Mouse (Mus musculus) stomach, embryonic 14.5 days (tissue): ENCODE measurements around the gene Actl7a. TPM values are rescaled to one million over a fixed set of nuclear protein-coding genes. Genes with fewer than 3 reads are reported as not detected.

Source experiments
- ATAC-seq: fragments of 200-750 bp; cut with Nextera tagmentation; 2 replicates; pipeline ENCODE4 v1.8.0; 2017; ENCODE audit warnings: low read depth, moderate TSS enrichment; ENCODE audit not compliant: insufficient number of reproducible peaks, insufficient read depth, low FRiP score
- H3K27ac ChIP-seq: fragments of 300-500 bp; sonication (generic); 2 replicates; pipeline ENCODE4 v1.5.1; 2014; ENCODE audit warnings: mild to moderate bottlenecking, low read length, moderate library complexity, mixed read lengths
- H3K27me3 ChIP-seq: fragments of 300-500 bp; sonication (generic); 2 replicates; pipeline ENCODE4 v1.6.1; 2014; ENCODE audit warnings: low read length, control low read depth, mixed read lengths; ENCODE audit not compliant: control insufficient read depth, insufficient read depth
- H3K36me3 ChIP-seq: fragments of 300-500 bp; sonication (generic); 2 replicates; pipeline ENCODE4 v1.6.1; 2014; ENCODE audit warnings: mild to moderate bottlenecking, control low read depth, low read length, moderate library complexity, mixed read lengths; ENCODE audit not compliant: control insufficient read depth, insufficient read depth
- H3K4me1 ChIP-seq: fragments of 300-500 bp; sonication (generic); 2 replicates; pipeline ENCODE4 v1.6.1; 2014; ENCODE audit warnings: low read length, control low read depth, mixed read lengths; ENCODE audit not compliant: control insufficient read depth, insufficient read depth
- H3K4me2 ChIP-seq: fragments of 300-500 bp; sonication (generic); replicated peaks from 2 replicates; pipeline ENCODE4 v1.6.1; 2014; ENCODE audit warnings: low read depth, low read length, control low read depth
- H3K4me3 ChIP-seq: fragments of 300-500 bp; sonication (generic); 2 replicates; pipeline ENCODE4 v1.5.1; 2014; ENCODE audit warnings: low read depth, low read length, control low read depth
- H3K9ac ChIP-seq: fragments of 300-500 bp; sonication (generic); replicated peaks from 2 replicates; pipeline ENCODE4 v1.6.1; 2014; ENCODE audit warnings: low read depth, mild to moderate bottlenecking, control low read depth, low read length, moderate library complexity, mixed read lengths
- H3K9me3 ChIP-seq: fragments of 300-500 bp; sonication (generic); 2 replicates; pipeline ENCODE4 v1.6.1; 2016; ENCODE audit warnings: low read depth, low read length, control low read depth; ENCODE audit not compliant: control insufficient read depth
- WGBS: fragments of 180-500 bp; shearing (Covaris S2); extraction: QIAGEN DNeasy Blood & Tissue Kit; methylation state at CpG from one replicate; pipeline ENCODE4 v1.1.7; 2014; 5-methylcytosine and 5-hydroxymethylcytosine counted together
- polyA plus RNA-seq: library from polyadenylated mRNA; unstranded; fragments of >200 nt; fragmentation: Nextera tagmentation; extraction: Ambion mirVana; gene quantifications from 2 replicates; pipeline ENCODE4 v1.2.1, GENCODE M21; 2014

Actl7a gene
- polyA plus RNA-seq, 1 experiment from 2014 or later = not detected

DNA sequence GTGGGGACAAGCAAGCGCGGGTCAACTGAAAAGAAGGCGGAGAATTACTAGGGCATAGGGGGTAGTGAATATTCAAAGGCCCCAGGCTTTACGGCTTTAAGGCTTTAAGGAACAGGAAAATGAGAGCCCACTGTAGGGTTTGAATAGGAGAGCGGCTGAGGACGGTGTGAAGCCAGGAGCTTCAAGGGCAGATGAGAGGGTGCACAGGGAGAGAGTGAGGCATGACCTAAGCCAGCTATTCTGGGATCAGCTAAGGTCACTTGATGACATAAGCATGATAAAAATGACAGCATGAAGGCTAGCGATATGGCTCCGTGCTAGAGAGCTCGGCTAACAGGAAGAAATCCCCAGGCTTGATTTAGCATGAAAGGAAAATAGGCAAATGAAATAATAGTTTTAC lies 23.8 kb upstream of the Actl7a start:
- 67% methylated on average over 9 of the region's 9 CpGs for WGBS

DNA sequence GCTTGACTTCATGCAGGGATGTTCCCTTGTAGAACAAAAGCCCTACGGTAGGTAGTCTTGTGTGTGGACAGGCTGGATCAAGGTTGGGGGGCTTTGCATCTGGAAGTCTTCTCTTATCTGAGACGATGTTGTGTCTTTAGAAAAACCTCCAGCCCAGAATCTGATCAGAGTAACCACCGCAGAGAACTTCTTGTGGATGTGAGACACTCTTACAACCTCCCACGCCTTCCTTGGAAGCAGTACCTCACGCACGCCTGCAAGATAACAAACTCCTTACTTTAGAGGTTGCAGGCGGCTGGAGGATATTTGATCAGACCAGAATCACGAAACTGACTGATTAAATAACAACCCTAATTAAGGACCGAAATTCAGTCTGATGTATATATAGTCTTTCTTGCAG lies 22.8 kb upstream of the Actl7a start:
- Histone ChIP-seq H3K27me3 (no peaks in the 10 kb centered on the region), H3K4me1 (no peaks in the 10 kb centered on the region), H3K9ac (no peak overlapping the region), H3K4me3 (no peak overlapping the region), H3K27ac (no peak overlapping the region), H3K4me2 (no peak overlapping the region), H3K36me3 (no peaks in the 10 kb centered on the region), H3K9me3 (no peaks in the 10 kb centered on the region)
- no peak for ATAC-seq
- WGBS = 74% methylated on average over 9 of the region's 9 CpGs

More for the DNA sequence above, 23.8 kb upstream of the Actl7a start:
- Histone ChIP-seq H3K4me1 (no peaks in the 10 kb centered on the region), H3K27me3 (no peaks in the 10 kb centered on the region), H3K9ac (no peak overlapping the region), H3K4me3 (no peak overlapping the region), H3K9me3 (no peaks in the 10 kb centered on the region), H3K4me2 (no peak overlapping the region), H3K27ac (no peak overlapping the region), H3K36me3 (no peaks in the 10 kb centered on the region)
- ATAC-seq = no peak

DNA sequence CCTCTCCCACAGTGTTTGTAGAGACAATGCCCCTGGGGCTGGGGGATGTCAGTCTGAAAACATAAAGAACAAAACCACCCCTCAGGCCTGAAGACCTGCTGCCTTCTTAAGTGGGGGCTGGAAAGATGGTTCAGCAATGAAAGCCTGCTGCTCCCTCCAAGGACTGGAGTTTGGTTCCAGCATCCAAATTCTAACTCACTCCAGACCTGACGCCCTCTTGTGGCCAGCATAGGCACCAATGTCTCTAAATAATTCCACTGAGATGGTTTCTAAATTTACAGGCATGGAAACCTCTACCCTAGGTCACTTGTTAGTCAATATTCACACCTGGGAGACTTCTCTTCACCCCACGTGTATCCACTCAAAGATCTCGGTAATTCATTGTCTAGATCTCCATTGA lies 21.7 kb upstream of the Actl7a start:
- H3K4me1 ChIP-seq = no peaks in the 10 kb centered on the region
- no peaks in the 10 kb centered on the region for H3K27me3 ChIP-seq
- ATAC-seq = no peak
- no peak overlapping the region for H3K27ac ChIP-seq
- H3K9me3 ChIP-seq = no peaks in the 10 kb centered on the region
- H3K4me2 ChIP-seq = no peak overlapping the region
- no peak overlapping the region for H3K4me3 ChIP-seq
- H3K9ac ChIP-seq = no peak overlapping the region
- no peaks in the 10 kb centered on the region for H3K36me3 ChIP-seq
- 29% methylated on average over 3 of the region's 3 CpGs for WGBS

DNA sequence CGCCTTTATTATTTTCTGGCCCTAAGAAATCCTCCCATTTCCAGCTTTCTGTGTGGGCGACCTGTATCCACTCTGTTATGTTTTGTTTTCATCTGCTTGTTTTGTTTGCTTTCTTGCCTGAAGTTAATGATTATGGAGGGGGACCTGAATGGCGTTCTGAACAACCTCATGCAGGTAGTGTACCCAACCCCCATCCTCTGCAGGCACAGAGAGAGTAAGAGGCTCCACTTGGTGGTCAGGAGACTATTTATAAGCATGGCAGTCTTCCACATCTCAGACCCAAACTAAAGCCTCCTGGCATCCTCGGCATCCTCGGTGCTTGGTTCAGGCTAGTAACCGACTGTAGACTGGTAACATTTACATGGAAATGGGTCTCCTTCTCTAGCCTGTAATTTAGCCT lies 20.9 kb upstream of the Actl7a start:
- Histone ChIP-seq H3K9ac (no peak overlapping the region), H3K4me1 (no peaks in the 10 kb centered on the region), H3K9me3 (no peaks in the 10 kb centered on the region), H3K4me3 (no peak overlapping the region), H3K27ac (no peak overlapping the region), H3K27me3 (no peaks in the 10 kb centered on the region), H3K36me3 (no peaks in the 10 kb centered on the region), H3K4me2 (no peak overlapping the region)
- no peak for ATAC-seq
- WGBS = 69% methylated on average over 6 of the region's 6 CpGs

DNA sequence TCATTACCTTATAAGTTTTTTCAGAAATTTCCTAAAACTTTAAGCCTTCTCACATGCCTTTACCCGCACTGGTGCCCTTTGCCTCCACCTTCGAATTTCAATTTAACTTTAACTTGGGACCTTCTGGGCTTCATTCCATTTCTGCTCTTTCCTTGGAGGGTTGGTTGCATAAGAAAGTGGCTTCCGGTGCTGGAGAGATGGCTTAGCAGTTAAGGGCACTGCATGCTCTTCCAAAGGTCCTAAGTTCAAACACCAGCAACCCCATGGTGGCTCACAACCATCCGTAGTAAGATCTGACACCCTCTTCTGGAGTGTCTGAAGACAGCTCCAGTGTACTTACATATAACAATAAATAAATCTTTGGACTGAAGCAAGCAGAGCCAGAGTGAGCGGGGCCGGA lies 20.0 kb upstream of the Actl7a start:
- Histone ChIP-seq H3K4me2 (no peak overlapping the region), H3K4me1 (no peaks in the 10 kb centered on the region), H3K36me3 (no peaks in the 10 kb centered on the region), H3K9ac (no peak overlapping the region), H3K27me3 (no peaks in the 10 kb centered on the region), H3K27ac (no peak overlapping the region), H3K9me3 (no peaks in the 10 kb centered on the region), H3K4me3 (no peak overlapping the region)
- ATAC-seq = no peak
- WGBS = 91% methylated on average over 6 of the region's 6 CpGs

DNA sequence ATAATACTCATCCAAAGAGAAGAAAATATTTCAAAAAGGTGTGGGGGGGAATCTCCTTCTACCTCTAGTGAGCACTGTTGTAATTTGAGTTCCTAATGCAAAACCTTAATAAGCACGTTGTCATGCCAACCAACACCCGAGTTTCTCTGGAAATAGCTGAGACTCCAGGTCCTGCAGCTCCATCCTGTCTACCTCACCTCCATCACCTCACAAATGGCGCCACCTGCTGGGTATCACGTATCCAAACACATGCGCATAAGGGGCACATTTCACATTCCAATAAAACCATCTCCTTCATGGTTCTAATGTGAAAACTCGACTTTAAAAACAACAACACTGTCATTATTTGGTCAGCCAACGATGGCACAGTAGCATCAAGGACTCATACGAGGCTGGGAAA lies 17.4 kb upstream of the Actl7a start:
- ATAC-seq = no peak
- no peaks in the 10 kb centered on the region for H3K9me3 ChIP-seq
- no peak overlapping the region for H3K4me3 ChIP-seq
- no peak overlapping the region for H3K27ac ChIP-seq
- no peaks in the 10 kb centered on the region for H3K36me3 ChIP-seq
- H3K27me3 ChIP-seq = no peaks in the 10 kb centered on the region
- no peak overlapping the region for H3K9ac ChIP-seq
- H3K4me1 ChIP-seq = no peaks in the 10 kb centered on the region
- H3K4me2 ChIP-seq = no peak overlapping the region
- 57% methylated on average over 8 of the region's 8 CpGs for WGBS

DNA sequence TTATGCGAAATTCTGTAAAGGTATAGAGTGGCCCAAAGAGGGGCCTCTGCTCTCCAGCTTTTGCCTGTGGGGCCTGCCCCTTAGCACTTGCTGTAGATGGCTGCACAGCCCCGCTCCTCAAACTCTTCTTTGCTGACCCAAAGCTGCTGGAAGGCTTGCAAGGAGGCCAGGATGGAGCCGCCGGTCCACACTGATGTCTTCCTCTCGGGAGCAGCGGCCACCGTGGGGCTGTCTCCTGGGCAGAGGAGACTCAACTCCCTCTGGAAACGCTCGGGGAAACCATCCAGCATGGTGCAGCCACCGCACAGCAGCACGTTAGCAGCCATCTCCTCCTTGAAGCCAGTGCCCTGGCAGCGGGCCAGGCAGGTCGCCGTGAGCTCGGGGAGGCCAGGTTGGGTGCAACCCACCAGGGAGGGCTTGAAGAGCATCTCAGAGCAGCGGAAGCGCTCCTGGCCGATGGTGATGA lies 3.2 kb upstream of the Actl7a start, which contains the start of gene Gm26657:
Gene Gm26657 (plus strand): TSS at position 51 of the 466 bp plus-strand sequence.
- no peak for ATAC-seq
- no peaks in the 10 kb centered on the region for H3K4me1 ChIP-seq
- H3K27ac ChIP-seq = no peak within 1 kb of the TSS
- no peaks in the 10 kb centered on the region for H3K27me3 ChIP-seq
- H3K9me3 ChIP-seq = no peaks in the 10 kb centered on the region
- WGBS = 87% methylated on average over 18 of the region's 18 CpGs
- H3K36me3 ChIP-seq = peaks cover 4% of the 10 kb centered on the region
- no peak within 1 kb of the TSS for H3K9ac ChIP-seq
- no peak within 1 kb of the TSS for H3K4me2 ChIP-seq
- no peak within 1 kb of the TSS for H3K4me3 ChIP-seq

DNA sequence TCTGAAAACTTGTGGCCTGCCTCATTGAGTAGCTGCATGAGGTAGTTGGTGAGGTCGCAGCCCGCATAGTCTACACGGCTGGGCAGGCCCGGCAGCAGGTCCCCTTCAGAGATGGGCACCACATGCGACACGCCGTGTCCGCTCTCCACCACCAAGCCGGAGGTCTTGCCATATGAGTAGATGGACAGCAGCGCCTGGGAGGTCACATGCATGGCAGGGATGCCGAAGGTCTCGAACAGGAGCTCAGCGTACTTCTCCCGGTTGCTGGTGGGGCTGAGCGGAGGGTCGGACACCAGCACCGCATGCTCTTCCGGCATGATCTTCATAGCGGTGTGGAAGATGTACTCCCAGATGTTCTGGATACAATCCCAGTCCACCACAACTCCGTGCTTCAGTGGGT lies 2.6 kb upstream of the Actl7a start:
- no peak overlapping the region for H3K4me3 ChIP-seq
- no peaks in the 10 kb centered on the region for H3K27me3 ChIP-seq
- no peak overlapping the region for H3K4me2 ChIP-seq
- no peak for ATAC-seq
- H3K9me3 ChIP-seq = no peaks in the 10 kb centered on the region
- H3K4me1 ChIP-seq = no peaks in the 10 kb centered on the region
- no peak overlapping the region for H3K27ac ChIP-seq
- H3K9ac ChIP-seq = no peak overlapping the region
- 97% methylated on average over 20 of the region's 20 CpGs for WGBS
- peaks cover 6% of the 10 kb centered on the region for H3K36me3 ChIP-seq

DNA sequence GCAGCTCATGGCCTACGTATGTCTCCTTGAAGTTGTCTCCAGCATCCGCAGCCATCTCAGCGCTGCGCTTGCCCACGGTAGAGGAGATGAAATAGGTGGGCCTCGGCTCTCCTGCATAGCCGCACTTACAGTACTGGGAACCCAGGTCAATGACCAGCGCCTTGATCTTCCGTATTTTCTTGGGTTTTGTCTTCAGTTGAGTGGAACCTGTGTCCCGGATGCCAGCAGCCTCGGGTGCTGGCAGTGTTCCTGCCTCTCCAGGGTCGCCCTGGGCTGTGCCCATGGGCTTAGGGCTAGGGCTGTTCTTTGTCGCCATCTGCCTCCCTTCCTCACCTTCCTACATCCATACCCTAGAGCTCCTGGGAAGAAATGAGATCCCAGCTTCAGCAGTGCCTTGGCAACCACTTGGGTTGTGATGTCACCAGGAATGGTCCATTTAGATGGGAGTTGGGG lies 2.1 kb upstream of the Actl7a start, which contains the start of gene Actl7b:
Gene Actl7b (minus strand): TSS at position 403 of the 453 bp plus-strand sequence.
- 93% methylated on average over 13 of the region's 13 CpGs for WGBS
- Histone ChIP-seq H3K27me3 (no peaks in the 10 kb centered on the region), H3K4me1 (no peaks in the 10 kb centered on the region), H3K4me3 (no peak within 1 kb of the TSS), H3K9ac (no peak within 1 kb of the TSS), H3K4me2 (no peak within 1 kb of the TSS), H3K9me3 (no peaks in the 10 kb centered on the region), H3K36me3 (peaks cover 6% of the 10 kb centered on the region), H3K27ac (no peak within 1 kb of the TSS)
- ATAC-seq = no peak
